Mouse (Mus musculus) neural tube, embryonic 14.5 days (tissue): ENCODE results near the gene Bicc1. TPM values are rescaled to one million over a fixed set of nuclear protein-coding genes. Genes with fewer than 3 reads are reported as not detected.
A peak's percentile ranks its signal among the peaks of the same experiment; 100 is the strongest.

Experiments used
- ATAC-seq: fragments of 200-750 bp; cut with Nextera tagmentation; 2 replicates; pipeline ENCODE4 v1.8.0; 2017; ENCODE audit warnings: low read depth, mild to moderate bottlenecking, moderate TSS enrichment, moderate library complexity
- H3K27ac ChIP-seq: fragments of 300-500 bp; sonication (generic); 2 replicates; pipeline ENCODE4 v1.5.1; 2014; ENCODE audit warnings: low read depth, mild to moderate bottlenecking, control low read depth, low read length, moderate library complexity, mixed read lengths
- H3K27me3 ChIP-seq: fragments of 300-500 bp; sonication (generic); 2 replicates; pipeline ENCODE4 v1.6.1; 2014; ENCODE audit warnings: low read length; ENCODE audit not compliant: control insufficient read depth, insufficient read depth
- H3K36me3 ChIP-seq: fragments of 300-500 bp; sonication (generic); 2 replicates; pipeline ENCODE4 v1.6.1; 2014; ENCODE audit warnings: low read length, mixed read lengths; ENCODE audit not compliant: control insufficient read depth, insufficient read depth
- H3K4me1 ChIP-seq: fragments of 300-500 bp; sonication (generic); 2 replicates; pipeline ENCODE4 v1.6.1; 2014; ENCODE audit warnings: low read length; ENCODE audit not compliant: control insufficient read depth, insufficient read depth
- H3K4me2 ChIP-seq: fragments of 300-500 bp; sonication (generic); 2 replicates; pipeline ENCODE4 v1.6.1; 2014; ENCODE audit warnings: mild to moderate bottlenecking, low read depth, low read length, control low read depth
- H3K4me3 ChIP-seq: fragments of 300-500 bp; sonication (generic); 2 replicates; pipeline ENCODE4 v1.5.1; 2014; ENCODE audit warnings: low read depth, low read length, control low read depth, mixed read lengths
- H3K9ac ChIP-seq: fragments of 300-500 bp; sonication (generic); replicated peaks from 2 replicates; pipeline ENCODE4 v1.6.1; 2014; ENCODE audit warnings: low read depth, mild to moderate bottlenecking, control low read depth, low read length, mixed read lengths
- H3K9me3 ChIP-seq: fragments of 300-500 bp; sonication (generic); 2 replicates; pipeline ENCODE4 v1.6.1; 2016; ENCODE audit warnings: low read length; ENCODE audit not compliant: control insufficient read depth
- WGBS: fragments of 180-500 bp; shearing (Covaris S2); extraction: QIAGEN DNeasy Blood & Tissue Kit; methylation state at CpG from one replicate; pipeline ENCODE4 v1.1.7; 2014; 5-methylcytosine and 5-hydroxymethylcytosine counted together
- polyA plus RNA-seq: library from polyadenylated mRNA; unstranded; fragments of >200 nt; fragmentation: Nextera tagmentation; extraction: Ambion mirVana; gene quantifications from 2 replicates; pipeline ENCODE4 v1.2.1, GENCODE M21; 2014

Gene Bicc1
- polyA plus RNA-seq, 1 experiment from 2014 or later, result 2.0 TPM

- no peaks in the 10 kb centered on the region for H3K9me3 ChIP-seq
- WGBS, result 75% methylated on average over 7 of the region's 7 CpGs
- ATAC-seq, result no peak
Measured at GRCm38 (mm10) chr10:71036484-71036883, 123.0 kb downstream of the Bicc1 start.

GRCm38 (mm10) chr10:71028996-71029395, 130.5 kb downstream of the Bicc1 start:
- H3K9ac ChIP-seq, result no peak overlapping the region
- no peaks in the 10 kb centered on the region for H3K4me1 ChIP-seq
- WGBS, result 79% methylated on average over 4 of the region's 4 CpGs
- no peaks in the 10 kb centered on the region for H3K36me3 ChIP-seq
- H3K4me3 ChIP-seq, result no peak overlapping the region
- no peak for ATAC-seq
- H3K27me3 ChIP-seq, result no peaks in the 10 kb centered on the region
- no peaks in the 10 kb centered on the region for H3K9me3 ChIP-seq
- H3K27ac ChIP-seq, result no peak overlapping the region
- no peak overlapping the region for H3K4me2 ChIP-seq

More at GRCm38 (mm10) chr10:71036484-71036883, 123.0 kb downstream of the Bicc1 start:
- Histone ChIP-seq H3K9ac (no peak overlapping the region), H3K4me3 (no peak overlapping the region), H3K27ac (no peak overlapping the region), H3K27me3 (no peaks in the 10 kb centered on the region), H3K4me2 (no peak overlapping the region), H3K4me1 (no peaks in the 10 kb centered on the region), H3K36me3 (no peaks in the 10 kb centered on the region)

DNA sequence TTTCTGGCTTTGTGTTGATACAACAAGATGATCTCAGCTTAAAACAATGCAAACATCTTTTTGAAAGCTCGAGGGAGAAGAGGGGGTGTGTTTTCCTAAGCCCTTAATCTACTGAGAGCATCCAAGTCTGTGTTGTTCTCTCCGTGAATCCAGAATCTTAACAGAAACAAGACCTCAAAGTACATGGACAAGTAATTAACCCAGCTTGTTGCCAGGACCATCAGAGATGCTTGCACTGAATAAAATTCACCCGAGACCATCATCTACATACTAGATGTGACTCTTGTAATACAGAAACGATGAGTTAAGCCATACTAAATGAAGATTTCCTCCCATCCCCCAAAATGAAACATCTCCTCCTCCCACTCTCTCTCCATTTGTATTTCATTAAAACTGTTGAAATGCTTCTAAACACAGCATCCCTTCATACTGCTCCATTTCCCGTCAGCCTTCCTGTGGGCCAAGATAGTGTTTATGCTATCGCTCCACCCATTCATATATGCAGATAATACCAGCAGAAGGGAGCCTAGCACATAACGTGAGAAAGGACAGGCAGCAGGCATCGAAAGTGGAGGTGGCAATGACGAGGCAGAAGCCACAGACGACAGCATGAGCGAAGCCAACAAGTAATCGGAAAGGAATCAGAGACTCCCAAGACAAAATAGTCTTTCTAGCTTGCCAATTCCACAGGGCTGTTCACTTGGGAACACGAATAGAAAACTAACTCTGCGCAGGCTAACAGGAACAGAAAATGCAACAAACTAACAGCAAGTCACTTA, 131.2 kb downstream of the Bicc1 start:
- Histone ChIP-seq H3K4me1 (no peaks in the 10 kb centered on the region), H3K4me3 (no peak overlapping the region), H3K9me3 (no peaks in the 10 kb centered on the region), H3K36me3 (no peaks in the 10 kb centered on the region), H3K27me3 (no peaks in the 10 kb centered on the region), H3K27ac (no peak overlapping the region), H3K4me2 (no peak overlapping the region), H3K9ac (no peak overlapping the region)
- no peak for ATAC-seq
- 83% methylated on average over 14 of the region's 14 CpGs for WGBS

- 82% methylated on average over 18 of the region's 18 CpGs for WGBS
- Histone ChIP-seq H3K4me3 (no peak overlapping the region), H3K9ac (no peak overlapping the region), H3K36me3 (no peaks in the 10 kb centered on the region), H3K27ac (no peak overlapping the region), H3K4me1 (0 out of 2 replicates have a peak, but pooled peaks cover 7% of the 10 kb centered on the region), H3K27me3 (no peaks in the 10 kb centered on the region), H3K4me2 (no peak overlapping the region), H3K9me3 (no peaks in the 10 kb centered on the region)
- no peak for ATAC-seq
Measured at GRCm38 (mm10) chr10:71025131-71025894, 134.2 kb downstream of the Bicc1 start.

DNA sequence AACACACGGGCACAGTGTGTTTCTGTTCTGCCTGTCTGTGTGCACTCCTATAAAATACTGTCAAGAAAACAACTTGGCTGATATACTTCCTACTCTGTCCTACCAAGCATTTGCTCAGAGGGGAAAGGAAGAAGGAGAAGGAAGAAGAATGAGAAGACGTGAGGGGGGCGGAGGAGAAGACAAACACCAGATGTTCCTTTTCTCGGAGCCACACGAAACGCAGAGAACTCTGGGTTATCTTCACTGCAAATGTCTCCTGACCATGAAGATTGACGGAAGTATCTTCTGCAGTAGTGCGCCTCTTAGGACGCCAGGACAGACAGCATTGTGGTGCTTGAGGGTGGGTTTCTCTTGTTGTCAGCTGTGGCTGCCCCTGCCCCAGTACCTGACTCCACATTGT, 134.8 kb downstream of the Bicc1 start:
- Histone ChIP-seq H3K9ac (no peak overlapping the region), H3K4me3 (no peak overlapping the region), H3K4me1 (0 out of 2 replicates have a peak, but pooled peaks cover 8% of the 10 kb centered on the region), H3K27me3 (no peaks in the 10 kb centered on the region), H3K9me3 (no peaks in the 10 kb centered on the region), H3K4me2 (no peak overlapping the region), H3K36me3 (no peaks in the 10 kb centered on the region), H3K27ac (no peak overlapping the region)
- 83% methylated on average over 9 of the region's 9 CpGs for whole genome bisulfite sequencing
- ATAC-seq, result no peak

GRCm38 (mm10) chr10:71023471-71023870, 136.0 kb downstream of the Bicc1 start:
- 70% methylated on average over 3 of the region's 3 CpGs for WGBS
- Histone ChIP-seq H3K27me3 (no peaks in the 10 kb centered on the region), H3K9ac (no peak overlapping the region), H3K27ac (no peak overlapping the region), H3K4me3 (no peak overlapping the region), H3K36me3 (no peaks in the 10 kb centered on the region), H3K4me1 (0 out of 2 replicates have a peak, but pooled peaks cover 8% of the 10 kb centered on the region), H3K9me3 (no peaks in the 10 kb centered on the region), H3K4me2 (no peak overlapping the region)
- no peak for ATAC-seq

DNA sequence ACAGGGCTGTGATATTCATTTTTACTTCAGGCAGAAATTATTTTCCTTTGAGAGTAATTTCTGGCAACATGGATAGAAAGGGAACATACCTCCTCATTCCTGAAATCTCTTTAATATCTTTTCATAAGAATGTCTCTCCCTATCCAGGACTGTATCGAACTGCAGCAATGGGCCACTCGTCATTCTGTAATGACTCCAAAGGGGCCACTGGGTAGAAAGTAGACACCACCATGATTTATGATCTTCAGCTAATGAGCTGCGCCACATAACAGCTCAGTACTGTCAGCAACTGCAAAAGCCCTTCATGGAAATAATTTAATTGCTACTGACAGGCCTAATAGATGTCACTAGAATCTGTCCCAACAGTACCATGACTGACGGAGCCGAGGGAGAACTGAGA, 139.0 kb downstream of the Bicc1 start:
- peak overlapping the region; percentile 44; the same call in 1 of the 2 replicates for H3K27ac ChIP-seq
- H3K4me1 ChIP-seq, result 0 out of 2 replicates have a peak, but pooled peaks cover 8% of the 10 kb centered on the region
- no peaks in the 10 kb centered on the region for H3K36me3 ChIP-seq
- no peaks in the 10 kb centered on the region for H3K27me3 ChIP-seq
- no peaks in the 10 kb centered on the region for H3K9me3 ChIP-seq
- H3K9ac ChIP-seq, result no peak overlapping the region
- peak; percentile 95 for ATAC-seq
- H3K4me2 ChIP-seq, result no peak overlapping the region
- WGBS, result 33% methylated on average over 5 of the region's 5 CpGs
- H3K4me3 ChIP-seq, result no peak overlapping the region

- Histone ChIP-seq H3K9ac (no peak overlapping the region), H3K4me1 (0 out of 2 replicates have a peak, but pooled peaks cover 8% of the 10 kb centered on the region), H3K4me3 (no peak overlapping the region), H3K27me3 (no peaks in the 10 kb centered on the region), H3K9me3 (no peaks in the 10 kb centered on the region), H3K27ac (peak overlapping the region; percentile 58), H3K36me3 (no peaks in the 10 kb centered on the region), H3K4me2 (no peak overlapping the region)
- no peak for ATAC-seq
- WGBS, result 92% methylated on average over 6 of the region's 6 CpGs
Measured at GRCm38 (mm10) chr10:71019836-71020235, 139.7 kb downstream of the Bicc1 start.
